In the genomic region with DNA sequence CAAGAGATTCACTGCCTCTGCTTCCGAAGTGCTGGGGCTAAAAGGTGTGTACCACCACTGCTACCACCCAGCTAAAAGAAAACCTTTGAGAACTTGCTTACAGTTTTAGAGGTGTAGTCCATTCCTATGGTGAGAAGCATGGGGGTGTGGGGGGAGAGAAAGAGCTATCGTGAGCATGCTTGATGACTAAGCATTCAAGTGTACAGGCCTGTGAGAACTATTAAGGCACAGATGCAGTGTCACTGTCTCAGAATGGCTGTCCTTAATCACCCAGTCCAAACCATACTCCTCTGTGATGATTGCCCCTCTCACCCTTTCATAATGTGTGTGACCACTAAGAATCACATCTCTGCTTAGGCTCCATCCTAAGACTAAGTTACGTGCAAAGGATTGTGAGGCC, we compare ENCODE assay signal across 16 mouse cellular contexts. TPM values are rescaled to one million over a fixed set of nuclear protein-coding genes. Genes with fewer than 3 reads are reported as not detected.
DNase-seq lines count a peak whose midpoint lies in the region; ATAC-seq and TF ChIP-seq lines count a peak whose summit lies in the region.
"Had no signal": no experiment of that assay in that cellular context is flagged by ENCODE, and none has a peak within 500 bp of the region (broad histone marks: within the 10 kb centered on the region; RNA-seq: fewer than 3 reads in every experiment).

No protein-coding gene starts in this region.

- H3K4me3 ChIP-seq in heart, embryonic 10.5 days: no peak overlapping the region
- H3K4me3 ChIP-seq in limb, embryonic 13.5 days: no peak overlapping the region
- no peak overlapping the region for H3K4me3 ChIP-seq in limb, embryonic 10.5 days
- no peak overlapping the region for H3K4me3 ChIP-seq in ES-Bruce4 (ENCODE audit: low read depth, low read length)
- no peak overlapping the region for H3K4me3 ChIP-seq in liver, embryonic 16.5 days (ENCODE audit: low read depth, low read length)

- DNase-seq in heart, embryonic 10.5 days (ENCODE audit: low spot score): no peak
- DNase-seq in heart, adult 11 months: no peak
- DNase-seq in limb, embryonic 10.5 days (ENCODE audit: low spot score): no peak
- DNase-seq in retina, postnatal 1 day: no peak
- DNase-seq in cerebellum, adult 9-11 months: no peak
- DNase-seq: adrenal gland, postnatal 36 days; cerebellum, adult 8-10 months; gastrocnemius, postnatal 10 days; layer of hippocampus, postnatal 36 days; lung, embryonic 14.5 days; lung, postnatal 4 days; thymus, adult 18-20 months had no signal

- no peak for ATAC-seq in limb, embryonic 13.5 days (ENCODE audit: low FRiP score, low read depth)
- ATAC-seq in liver, embryonic 16.5 days (ENCODE audit: low read depth): no peak
- ATAC-seq: intestine, embryonic 16.5 days had no signal

- H3K9ac ChIP-seq in limb, embryonic 13.5 days: no peak overlapping the region
- H3K9ac ChIP-seq in ES-Bruce4 (ENCODE audit: low read depth, poor library complexity, severe bottlenecking): no peak overlapping the region
- peak overlapping the region; percentile 3; the same call in 1 of the 2 replicates for H3K9ac ChIP-seq in liver, embryonic 16.5 days (ENCODE audit: low read depth, low read length)
- H3K9ac ChIP-seq: lung, embryonic 14.5 days had no signal

- no peak for TF ChIP-seq CTCF in ES-Bruce4 (IDR thresholded peaks at IDR 0.05; ENCODE audit: low read depth, low read length)

- peaks cover 57% of the 10 kb centered on the region for H3K36me3 ChIP-seq in heart, embryonic 10.5 days
- H3K36me3 ChIP-seq in limb, embryonic 13.5 days: peaks cover 50% of the 10 kb centered on the region
- H3K36me3 ChIP-seq in limb, embryonic 10.5 days: peaks cover 63% of the 10 kb centered on the region
- H3K36me3 ChIP-seq in ES-Bruce4 (ENCODE audit: control insufficient read depth, insufficient read depth, low read length, poor library complexity, severe bottlenecking): peaks cover 36% of the 10 kb centered on the region
- peaks cover 27% of the 10 kb centered on the region for H3K36me3 ChIP-seq in liver, embryonic 16.5 days (ENCODE audit: control insufficient read depth, insufficient read depth)

- no peak for TF ChIP-seq EP300 in ES-Bruce4 (IDR thresholded peaks at IDR 0.05; ENCODE audit: insufficient read depth, low read depth, low read length)

- H3K27ac ChIP-seq in heart, embryonic 10.5 days: peak overlapping the region; percentile 22; the same call in 1 of the 2 replicates
- peak overlapping the region; percentile 11; the same call in 1 of the 2 replicates for H3K27ac ChIP-seq in limb, embryonic 13.5 days
- H3K27ac ChIP-seq in limb, embryonic 10.5 days: no peak overlapping the region
- peak overlapping the region; percentile 39; the same call in 1 of the 2 replicates for H3K27ac ChIP-seq in ES-Bruce4 (ENCODE audit: insufficient read depth, low read length)
- peak overlapping the region; percentile 18; the same call in 1 of the 2 replicates for H3K27ac ChIP-seq in liver, embryonic 16.5 days (ENCODE audit: low read length)

- no peak for TF ChIP-seq POLR2A in ES-Bruce4 (IDR thresholded peaks at IDR 0.05; ENCODE audit: insufficient read depth, low read length)

- H3K9me3 ChIP-seq in heart, embryonic 10.5 days: no peaks in the 10 kb centered on the region
- H3K9me3 ChIP-seq in limb, embryonic 13.5 days: no peaks in the 10 kb centered on the region
- no peaks in the 10 kb centered on the region for H3K9me3 ChIP-seq in limb, embryonic 10.5 days (replicated peaks)
- no peaks in the 10 kb centered on the region for H3K9me3 ChIP-seq in ES-Bruce4 (replicated peaks; ENCODE audit: control insufficient read depth, insufficient read depth, low read length, poor library complexity, severe bottlenecking)
- H3K9me3 ChIP-seq in liver, embryonic 16.5 days (replicated peaks; ENCODE audit: control insufficient read depth, low read length): no peaks in the 10 kb centered on the region

- 86% methylated on average over 3 of the region's 3 CpGs for WGBS in heart, embryonic 10.5 days
- 84% methylated on average over 3 of the region's 3 CpGs for WGBS in limb, embryonic 13.5 days
- 92% methylated on average over 3 of the region's 3 CpGs for WGBS in limb, embryonic 10.5 days
- WGBS in liver, embryonic 16.5 days (ENCODE audit: insufficient replicate concordance): 64% methylated on average over 3 of the region's 3 CpGs

- peaks cover 20% of the 10 kb centered on the region for H3K4me1 ChIP-seq in heart, embryonic 10.5 days
- peaks cover 23% of the 10 kb centered on the region for H3K4me1 ChIP-seq in limb, embryonic 13.5 days
- H3K4me1 ChIP-seq in limb, embryonic 10.5 days: peaks cover 21% of the 10 kb centered on the region
- no peaks in the 10 kb centered on the region for H3K4me1 ChIP-seq in ES-Bruce4 (ENCODE audit: control insufficient read depth, insufficient read depth, low read length)
- peaks cover 33% of the 10 kb centered on the region for H3K4me1 ChIP-seq in liver, embryonic 16.5 days (ENCODE audit: control insufficient read depth, low read depth, low read length)

- no peak overlapping the region for H3K4me2 ChIP-seq in limb, embryonic 13.5 days (replicated peaks)
- H3K4me2 ChIP-seq in liver, embryonic 16.5 days (ENCODE audit: low read depth, low read length): no peak overlapping the region

- H3K27me3 ChIP-seq in heart, embryonic 10.5 days (ENCODE audit: insufficient read depth, poor library complexity, severe bottlenecking): no peaks in the 10 kb centered on the region
- no peaks in the 10 kb centered on the region for H3K27me3 ChIP-seq in limb, embryonic 13.5 days
- H3K27me3 ChIP-seq in limb, embryonic 10.5 days (ENCODE audit: low read depth, poor library complexity, severe bottlenecking): no peaks in the 10 kb centered on the region
- H3K27me3 ChIP-seq in ES-Bruce4 (ENCODE audit: control insufficient read depth, insufficient read depth, low read length, poor library complexity, severe bottlenecking): no peaks in the 10 kb centered on the region
- no peaks in the 10 kb centered on the region for H3K27me3 ChIP-seq in liver, embryonic 16.5 days (ENCODE audit: control insufficient read depth, insufficient read depth, low read depth, low read length)

RNA-seq across cellular contexts. Expression of a gene that starts 3.1 kb away (rescaled TPM):
- 602 and 622 TPM in 2 replicates for polyA plus RNA-seq in heart, embryonic 10.5 days (2016; fragmentation: Nextera tagmentation; extraction: Ambion mirVana)
- 607 and 618 TPM in 2 replicates for polyA plus RNA-seq in limb, embryonic 13.5 days (2015; fragmentation: Nextera tagmentation; extraction: Ambion mirVana)
- polyA plus RNA-seq in limb, embryonic 10.5 days (2016; fragmentation: Nextera tagmentation; extraction: Ambion mirVana): 550 and 645 TPM in 2 replicates
- 321 and 324 TPM in 2 replicates for polyA plus RNA-seq in ES-Bruce4 (2011; ENCODE audit: insufficient read depth, insufficient read length, low read depth, missing spikeins)
- polyA plus RNA-seq in liver, embryonic 16.5 days (2015; fragmentation: Nextera tagmentation; extraction: Ambion mirVana): 358 and 381 TPM in 2 replicates

RNA-seq across cellular contexts. Expression of a gene that starts 8.6 kb away (rescaled TPM):
- 11.8 and 17.9 TPM in 2 replicates for polyA plus RNA-seq in heart, embryonic 10.5 days (2016; fragmentation: Nextera tagmentation; extraction: Ambion mirVana)
- 9.0 and 10.4 TPM in 2 replicates for polyA plus RNA-seq in limb, embryonic 13.5 days (2015; fragmentation: Nextera tagmentation; extraction: Ambion mirVana)
- 6.5 and 7.9 TPM in 2 replicates for polyA plus RNA-seq in limb, embryonic 10.5 days (2016; fragmentation: Nextera tagmentation; extraction: Ambion mirVana)
- 26.3 and 33.2 TPM in 2 replicates for polyA plus RNA-seq in ES-Bruce4 (2011; ENCODE audit: insufficient read depth, insufficient read length, low read depth, missing spikeins)
- polyA plus RNA-seq in liver, embryonic 16.5 days (2015; fragmentation: Nextera tagmentation; extraction: Ambion mirVana): 3.2 and 3.8 TPM in 2 replicates

RNA-seq across cellular contexts. Expression of a gene that starts 32.9 kb away (rescaled TPM):
- 1,153 and 1,643 TPM in 2 replicates for polyA plus RNA-seq in heart, embryonic 10.5 days (2016; fragmentation: Nextera tagmentation; extraction: Ambion mirVana)
- polyA plus RNA-seq in limb, embryonic 13.5 days (2015; fragmentation: Nextera tagmentation; extraction: Ambion mirVana): 33.5 and 34.6 TPM in 2 replicates
- 52.0 and 60.7 TPM in 2 replicates for polyA plus RNA-seq in limb, embryonic 10.5 days (2016; fragmentation: Nextera tagmentation; extraction: Ambion mirVana)
- 50.8 and 52.4 TPM in 2 replicates for polyA plus RNA-seq in ES-Bruce4 (2011; ENCODE audit: insufficient read depth, insufficient read length, low read depth, missing spikeins)
- 39.1 and 45.2 TPM in 2 replicates for polyA plus RNA-seq in liver, embryonic 16.5 days (2015; fragmentation: Nextera tagmentation; extraction: Ambion mirVana)

Comparison
In these comparisons a context has a peak if more than half of its experiments do, and no peak if none do; other contexts are left out.
1. RNA of a gene that starts 32.9 kb away (polyA plus RNA-seq): 1,153 to 1,643 TPM in heart, embryonic 10.5 days; 50.8 to 52.4 TPM in ES-Bruce4, 52.0 to 60.7 TPM in limb, embryonic 10.5 days, 39.1 to 45.2 TPM in liver, embryonic 16.5 days and 33.5 to 34.6 TPM in limb, embryonic 13.5 days; every median in the first group is over 10 times any median in the second.